Mouse (Mus musculus): ENCODE measurements at regions not wholly inside any gene's neighbourhood (a gene's known extent, or its start where the extent isn't known, plus 50 kb on each side); places are given as distances from the start of the nearest gene placed in this dataset.

GRCm38 (mm10) chr1:165086131-165086530 is 74.4 kb downstream of the Tbx19 start:
- no peak for ATAC-seq (replicated peaks; ENCODE audit: poor library complexity)

- no peak for ATAC-seq (replicated peaks; ENCODE audit: poor library complexity)
Observed at GRCm38 (mm10) chr1:165084753-165085152, 75.8 kb downstream of the Tbx19 start.

- ATAC-seq (replicated peaks; ENCODE audit: poor library complexity) = no peak
Observed at GRCm38 (mm10) chr1:165084179-165084578, 76.4 kb downstream of the Tbx19 start.

- no peak for ATAC-seq (replicated peaks; ENCODE audit: poor library complexity)
Observed at GRCm38 (mm10) chr1:165080351-165080750, 80.2 kb downstream of the Tbx19 start.

- ATAC-seq (replicated peaks; ENCODE audit: poor library complexity) = no peak
Observed at GRCm38 (mm10) chr1:165077313-165077712, 83.3 kb downstream of the Tbx19 start.

- ATAC-seq (replicated peaks; ENCODE audit: poor library complexity) = no peak; the same call in 1 of the 2 replicates
Observed at GRCm38 (mm10) chr1:165075301-165076082, 85.1 kb downstream of the Tbx19 start.

- no peak for ATAC-seq (replicated peaks; ENCODE audit: poor library complexity)
Observed at GRCm38 (mm10) chr1:165071831-165072491, 88.6 kb downstream of the Tbx19 start.

GRCm38 (mm10) chr1:165064981-165065380 is 95.6 kb downstream of the Tbx19 start:
- no peak for ATAC-seq (replicated peaks; ENCODE audit: poor library complexity)

- no peak for ATAC-seq (replicated peaks; ENCODE audit: poor library complexity)
Observed at GRCm38 (mm10) chr1:165062813-165063492, 97.6 kb downstream of the Tbx19 start.

- ATAC-seq (replicated peaks; ENCODE audit: poor library complexity) = no peak
Observed at GRCm38 (mm10) chr1:165061420-165061819, 99.2 kb downstream of the Tbx19 start.

- ATAC-seq (replicated peaks; ENCODE audit: poor library complexity) = no peak
Observed at GRCm38 (mm10) chr1:165054245-165054644, 106.3 kb downstream of the Tbx19 start.

GRCm38 (mm10) chr1:165051294-165051693 is 109.3 kb downstream of the Tbx19 start:
- ATAC-seq (replicated peaks; ENCODE audit: poor library complexity) = peak; percentile 76

- no peak for ATAC-seq (replicated peaks; ENCODE audit: poor library complexity)
Observed at GRCm38 (mm10) chr1:165050176-165050575, 110.4 kb downstream of the Tbx19 start.

- no peak for ATAC-seq (replicated peaks; ENCODE audit: poor library complexity)
Observed at GRCm38 (mm10) chr1:165046637-165047036, 111.3 kb upstream of the Xcl1 start.

- ATAC-seq (replicated peaks; ENCODE audit: poor library complexity) = no peak
Observed at GRCm38 (mm10) chr1:165046056-165046455, 110.7 kb upstream of the Xcl1 start.

- no peak for ATAC-seq (replicated peaks; ENCODE audit: poor library complexity)
Observed at GRCm38 (mm10) chr1:165043361-165043760, 108.0 kb upstream of the Xcl1 start.

GRCm38 (mm10) chr1:165042105-165042504 is 106.8 kb upstream of the Xcl1 start:
- ATAC-seq (replicated peaks; ENCODE audit: poor library complexity) = no peak

GRCm38 (mm10) chr1:165036631-165037030 is 101.3 kb upstream of the Xcl1 start:
- no peak for ATAC-seq (replicated peaks; ENCODE audit: poor library complexity)

- 0 out of 2 replicates have a peak, but pooled peaks have one; percentile 29 for ATAC-seq (replicated peaks; ENCODE audit: poor library complexity)
Observed at GRCm38 (mm10) chr1:165035618-165036017, 100.3 kb upstream of the Xcl1 start.

GRCm38 (mm10) chr1:165020960-165021563 is 85.7 kb upstream of the Xcl1 start:
- ATAC-seq (replicated peaks; ENCODE audit: poor library complexity) = peak; percentile 79

- ATAC-seq (replicated peaks; ENCODE audit: poor library complexity) = no peak
Observed at GRCm38 (mm10) chr1:165018692-165019309, 83.5 kb upstream of the Xcl1 start.
